Mouse (Mus musculus) urinary bladder, adult 18-20 months (tissue): ENCODE results near the gene Dtnb.

Experiments
- DNase-seq, 2 experiments: peaks; one replicate each; pipeline ENCODE4 v3.0.0; 2022; ENCODE audit warnings: low spot score in 2 of 2, mixed read lengths in 2 of 2

Dtnb gene

DNA sequence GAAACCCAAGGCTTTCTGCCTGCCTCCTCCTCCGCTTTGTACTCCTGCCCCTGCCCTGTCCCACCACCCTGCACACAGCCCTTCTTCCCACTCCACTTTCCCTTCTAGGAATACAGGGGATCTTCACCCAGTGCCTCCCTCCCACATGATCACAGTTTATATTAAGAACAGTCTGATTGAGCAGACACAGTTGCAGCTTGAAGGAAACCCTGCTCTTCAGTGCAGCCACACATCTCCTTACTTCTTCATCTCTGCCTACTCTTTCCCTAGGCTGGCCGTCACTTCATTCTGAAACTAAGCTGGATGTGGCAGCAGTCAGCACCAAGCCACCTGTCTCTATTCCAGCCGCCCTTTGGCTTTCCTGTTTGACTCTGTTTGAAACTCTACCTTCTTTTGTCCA lies 201.5 kb downstream of the Dtnb start:
- DNase-seq, result no peak

DNA sequence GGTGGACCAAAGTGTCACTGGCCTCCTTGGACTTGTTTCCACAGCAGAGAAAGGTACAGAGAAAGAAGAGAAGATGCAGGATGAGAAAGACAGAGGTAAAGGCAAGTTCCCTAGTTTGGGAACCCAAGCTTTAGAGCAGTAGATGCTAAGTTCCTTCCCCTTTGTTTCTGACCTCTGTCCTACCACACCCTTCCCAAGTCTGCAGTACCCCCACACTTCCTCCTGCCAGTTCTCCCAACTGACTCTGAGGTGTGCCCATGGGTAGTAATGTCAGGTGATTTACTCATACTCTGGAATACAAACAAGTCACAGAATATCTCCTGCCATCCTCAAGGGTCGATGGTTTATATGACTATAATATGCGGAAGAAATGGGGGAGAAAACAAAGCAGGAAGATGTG lies 203.8 kb downstream of the Dtnb start:
- DNase-seq, result no peak

- no peak for DNase-seq
Observed at GRCm38 (mm10) chr12:3777682-3778081, 205.5 kb downstream of the Dtnb start.

DNA sequence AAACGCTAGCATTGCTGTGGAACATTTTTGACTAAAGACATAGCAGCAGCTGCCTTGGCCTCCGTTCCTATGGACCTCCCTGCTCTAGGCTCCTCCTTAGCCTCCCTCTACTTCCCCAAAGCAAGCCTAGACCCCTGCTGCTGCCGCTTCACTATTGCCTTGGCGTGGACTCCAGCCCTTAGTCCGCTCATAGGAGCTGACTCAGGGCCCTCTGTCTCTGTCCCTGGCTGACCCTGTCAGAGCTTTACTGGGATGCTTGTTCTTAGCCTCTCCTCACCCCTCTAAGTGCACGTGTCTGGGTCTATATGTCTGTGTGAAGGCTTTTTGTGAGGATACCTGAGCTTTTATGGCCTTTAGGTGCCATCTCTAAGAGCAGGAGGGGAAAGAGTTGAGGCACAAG lies 206.1 kb downstream of the Dtnb start:
- DNase-seq, result no peak

- DNase-seq, result no peak
Observed at GRCm38 (mm10) chr12:3779639-3780038, 207.5 kb downstream of the Dtnb start.

DNA sequence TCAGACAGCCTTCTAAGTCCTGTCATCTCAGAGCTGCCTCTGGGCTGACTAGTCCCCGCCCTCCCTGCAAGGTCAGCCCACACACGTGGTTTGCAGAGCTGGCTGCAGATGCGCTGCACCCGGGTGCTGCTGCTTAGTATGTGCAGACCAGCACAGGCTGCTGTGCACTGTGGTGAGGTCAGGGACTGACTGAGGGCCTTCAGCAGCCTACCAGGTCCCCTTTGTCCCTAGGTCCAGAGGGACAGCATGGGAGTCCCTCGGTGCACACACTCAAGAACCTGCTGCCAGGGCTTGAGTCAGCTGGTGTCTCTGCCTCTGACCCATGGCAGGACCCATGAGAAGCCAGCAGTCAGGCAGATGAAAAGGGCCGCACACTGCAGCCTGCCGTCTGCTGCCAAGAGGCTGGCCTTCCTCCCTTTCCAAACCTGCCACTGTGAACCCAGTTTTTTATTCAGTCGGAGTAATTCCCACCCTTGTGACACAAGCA lies 208.3 kb downstream of the Dtnb start:
- DNase-seq, result peak; percentile 30 to 45

DNA sequence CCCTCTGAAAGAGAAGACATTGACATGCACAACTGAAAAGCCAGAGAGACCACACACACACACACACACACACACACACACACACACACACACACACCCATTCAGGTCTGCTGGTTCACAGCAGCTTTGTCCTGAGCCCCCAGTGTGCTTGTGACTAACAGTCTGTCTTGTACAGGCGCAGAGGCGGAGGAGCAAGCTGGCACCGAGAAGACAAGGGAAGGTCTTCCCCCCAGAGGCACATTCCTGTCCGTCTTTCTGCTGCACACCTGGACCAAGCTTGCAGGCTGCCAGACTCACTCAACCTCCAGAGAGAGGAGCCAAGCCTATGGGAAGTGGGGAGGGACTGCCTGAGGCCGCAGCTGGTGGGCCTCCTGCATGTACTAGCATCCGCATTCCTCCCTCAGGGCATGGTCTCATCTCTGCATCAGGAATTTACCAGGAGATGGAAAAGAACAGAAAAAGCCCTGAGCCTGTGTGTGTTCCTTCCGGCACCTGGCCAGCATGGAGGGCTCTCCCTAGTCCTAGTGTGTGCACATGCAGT lies 208.8 kb downstream of the Dtnb start:
- DNase-seq, result peak in 1 of 2 experiments; percentile 25

DNA sequence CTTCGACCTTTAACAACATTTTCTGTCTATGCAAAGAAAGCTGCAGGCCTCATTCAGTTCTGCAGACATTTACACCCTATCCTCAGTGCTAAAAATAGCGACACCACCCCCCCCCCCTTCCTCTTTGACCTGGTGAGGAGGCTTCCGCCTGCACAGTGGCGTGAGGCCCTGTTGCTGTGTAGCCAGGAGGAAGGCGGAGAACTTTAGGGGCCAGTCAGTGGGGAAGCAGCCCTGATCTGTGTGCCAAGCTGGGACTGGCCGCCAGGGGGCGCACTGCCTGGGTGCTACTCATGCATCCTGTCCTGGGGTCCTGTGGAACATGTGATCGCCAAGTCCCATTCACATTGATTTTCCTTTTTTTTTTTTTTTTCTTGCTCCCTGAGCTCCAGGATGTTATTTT lies 209.3 kb downstream of the Dtnb start:
- DNase-seq, result peak; percentile 77 to 86

- no peak for DNase-seq
Observed at GRCm38 (mm10) chr12:3783196-3783825, 211.1 kb downstream of the Dtnb start.

DNA sequence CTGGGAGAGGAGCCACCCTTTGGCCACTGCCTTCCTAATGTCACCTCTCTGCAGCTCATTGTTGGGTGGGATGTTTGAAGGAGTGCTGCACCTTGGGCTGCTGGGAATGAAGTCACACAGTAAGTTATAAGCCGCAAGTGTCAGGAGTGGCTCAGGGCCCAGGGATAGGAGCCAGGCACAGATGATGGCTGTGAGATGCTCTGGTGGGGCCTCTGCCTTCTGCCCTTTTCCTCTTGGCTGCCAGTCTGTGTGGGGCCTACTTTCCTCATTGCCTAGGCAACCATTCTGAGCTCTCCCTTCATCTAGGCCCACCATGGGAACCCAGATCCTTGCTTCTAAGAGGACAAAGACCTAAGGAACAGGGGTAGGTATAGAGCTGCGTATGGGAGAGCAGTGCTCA lies 212.1 kb downstream of the Dtnb start:
- DNase-seq, result no peak

DNA sequence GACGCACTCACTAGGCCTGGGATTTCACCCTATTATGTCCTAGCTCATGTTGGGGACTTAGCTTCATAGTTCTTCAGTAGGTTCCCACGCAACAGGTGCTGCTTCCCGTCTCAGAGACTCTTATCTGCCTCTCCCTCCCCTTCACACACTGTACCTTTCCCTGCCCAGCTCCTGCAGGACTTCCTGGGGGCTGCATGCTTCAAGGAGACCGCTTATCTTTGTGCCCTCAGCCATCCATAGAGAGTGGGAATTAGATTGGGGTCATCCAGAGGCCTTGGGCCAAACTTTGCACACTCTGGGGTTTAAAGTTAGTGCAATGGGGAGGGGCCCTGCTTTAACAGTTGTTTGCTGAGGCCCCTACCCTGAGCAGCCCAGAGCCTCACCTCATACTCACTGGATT lies 212.5 kb downstream of the Dtnb start:
- no peak for DNase-seq

GRCm38 (mm10) chr12:3787041-3787440 lies 214.9 kb downstream of the Dtnb start:
- no peak for DNase-seq

DNA sequence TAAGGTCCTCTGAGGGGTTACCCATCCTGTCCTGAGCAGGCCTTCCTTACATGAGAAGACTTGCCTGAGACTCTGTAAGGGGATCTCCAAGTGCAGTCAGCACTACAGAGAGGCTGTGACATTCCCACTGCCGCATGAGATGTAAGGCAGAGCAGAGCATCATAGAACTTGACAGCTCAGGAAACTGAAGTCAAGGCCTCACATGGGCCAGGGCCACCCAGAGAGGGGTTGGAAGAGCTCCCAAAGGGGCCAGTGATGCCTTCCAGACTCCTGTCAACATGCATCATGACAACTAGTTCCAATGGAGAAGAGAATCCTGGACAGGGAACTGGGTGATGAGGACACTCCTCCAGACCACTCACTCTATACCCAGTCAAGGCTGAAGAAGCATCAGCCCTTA lies 215.4 kb downstream of the Dtnb start:
- no peak for DNase-seq

- no peak for DNase-seq
Observed at GRCm38 (mm10) chr12:3788421-3789051, 216.4 kb downstream of the Dtnb start.

DNA sequence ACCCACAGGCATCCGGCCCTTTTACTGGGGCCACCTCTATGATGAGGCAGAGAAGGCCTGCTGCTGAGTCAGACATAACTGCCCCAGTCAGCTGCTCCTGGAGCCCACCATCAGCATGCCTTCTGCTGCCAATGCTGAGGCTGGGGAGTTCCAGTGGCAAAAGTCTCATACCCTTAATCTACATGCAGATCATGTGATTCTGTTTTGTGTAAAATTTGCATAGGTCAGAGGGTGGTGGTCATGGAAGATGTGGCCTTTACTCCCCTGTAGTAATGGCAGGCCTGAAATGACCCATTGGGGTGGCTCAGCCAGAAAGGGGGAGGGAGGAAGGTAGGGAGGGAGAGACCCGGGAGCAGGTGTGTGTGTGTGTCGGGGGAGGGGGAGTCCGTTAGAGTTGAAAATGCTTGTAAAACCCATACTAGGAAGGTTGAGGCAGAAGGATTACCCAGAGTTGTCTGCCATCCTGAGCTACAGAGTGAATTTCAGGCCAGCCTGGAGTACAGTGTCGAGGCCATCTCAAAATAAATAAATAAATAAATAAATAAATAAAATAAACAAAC lies 217.5 kb downstream of the Dtnb start:
- DNase-seq, result no peak

DNA sequence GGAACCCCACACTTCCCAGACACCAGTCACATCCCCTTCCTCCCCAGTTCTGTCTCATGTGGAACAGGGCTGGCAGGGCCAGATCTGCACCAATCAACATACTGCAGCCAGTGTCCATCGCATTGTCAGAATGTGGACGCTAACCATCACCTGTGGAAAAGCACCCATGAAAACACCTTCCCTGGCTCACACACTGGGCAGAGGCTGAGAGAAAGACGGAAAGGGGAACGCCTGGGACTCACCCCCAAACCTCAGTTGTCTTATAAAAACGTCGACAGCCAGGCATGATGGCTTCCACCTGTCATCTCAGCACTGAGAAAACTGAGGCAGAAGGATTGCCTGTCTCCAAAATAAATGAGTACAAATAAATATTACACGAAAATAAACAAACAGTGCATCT lies 219.1 kb downstream of the Dtnb start:
- DNase-seq, result no peak

DNA sequence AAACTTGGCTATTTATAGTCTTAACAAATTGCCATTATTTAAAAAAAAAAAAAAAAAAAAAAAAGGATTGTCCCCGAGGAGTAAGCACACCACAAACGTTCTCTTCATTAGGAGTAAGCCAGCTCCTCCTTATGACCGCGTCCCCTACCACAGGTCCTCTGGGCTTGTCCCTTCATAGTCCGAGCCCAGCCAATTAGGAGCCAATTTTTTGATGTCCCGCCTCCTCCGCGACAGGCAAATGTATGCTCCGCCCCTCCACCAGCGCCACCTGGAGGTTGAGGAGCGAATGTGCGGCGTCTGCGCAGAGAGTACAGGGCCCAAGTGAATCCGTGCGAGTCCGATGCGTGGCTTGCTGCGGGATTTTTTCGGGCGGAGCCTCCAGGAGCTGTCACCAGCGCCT lies 219.6 kb downstream of the Dtnb start:
- DNase-seq, result peak; percentile 88 to 95

- DNase-seq, result no peak
Observed at GRCm38 (mm10) chr12:3792248-3792647, 220.1 kb downstream of the Dtnb start.

DNA sequence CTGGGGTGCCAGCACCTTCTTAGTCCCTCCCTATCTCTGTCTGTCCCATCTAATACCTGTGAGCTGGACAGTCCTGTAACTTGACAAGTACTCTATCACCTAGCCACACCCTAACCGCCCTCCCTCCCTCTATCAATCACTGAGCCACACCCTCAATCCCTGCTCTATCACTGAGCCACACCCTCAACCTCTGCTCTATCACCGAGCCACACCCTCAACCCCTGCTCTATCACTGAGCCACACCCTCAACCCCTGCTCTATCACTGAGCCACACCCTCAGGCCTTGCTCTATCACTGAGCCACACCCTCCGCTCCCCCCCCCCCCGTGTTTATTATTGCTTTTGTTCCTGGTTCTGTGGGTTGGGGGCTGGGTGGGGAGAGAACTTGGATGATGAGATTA lies 223.4 kb downstream of the Dtnb start:
- DNase-seq, result no peak

DNA sequence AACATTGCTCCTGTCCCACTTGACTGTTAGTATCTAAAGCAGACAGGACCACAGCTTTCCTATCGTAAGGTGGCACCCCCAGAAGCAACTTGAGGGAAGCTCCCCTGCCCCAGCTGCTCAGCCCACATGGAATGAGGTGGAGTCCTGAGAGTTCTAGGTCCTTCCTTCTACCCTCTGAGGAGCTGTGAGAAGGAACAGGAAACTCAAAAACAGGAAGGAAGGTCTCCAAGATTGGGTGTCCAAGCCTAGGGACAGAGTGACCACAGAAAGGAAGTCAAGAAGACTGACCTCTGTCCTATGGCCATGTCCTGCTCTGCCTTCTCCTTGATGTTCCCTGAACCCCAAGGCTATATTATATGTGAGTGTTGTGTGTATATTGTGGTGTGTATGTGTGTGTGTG lies 227.4 kb downstream of the Dtnb start:
- DNase-seq, result no peak

- no peak for DNase-seq
Observed at GRCm38 (mm10) chr12:3805852-3806251, 233.7 kb downstream of the Dtnb start, which contains the start of gene Dnmt3a. Dnmt3a (plus strand) TSS chr12:3806007.

- peak; percentile 51 to 53 for DNase-seq
Observed at GRCm38 (mm10) chr12:3806271-3806684, 234.1 kb downstream of the Dtnb start.
